Mouse (Mus musculus): ENCODE data around the gene Myo18a. TPM values are rescaled to one million over a fixed set of nuclear protein-coding genes. Genes with fewer than 3 reads are reported as not detected.

Myo18a gene
- polyA plus RNA-seq, 1 experiment from 2014 or later = 35.1 TPM

DNA sequence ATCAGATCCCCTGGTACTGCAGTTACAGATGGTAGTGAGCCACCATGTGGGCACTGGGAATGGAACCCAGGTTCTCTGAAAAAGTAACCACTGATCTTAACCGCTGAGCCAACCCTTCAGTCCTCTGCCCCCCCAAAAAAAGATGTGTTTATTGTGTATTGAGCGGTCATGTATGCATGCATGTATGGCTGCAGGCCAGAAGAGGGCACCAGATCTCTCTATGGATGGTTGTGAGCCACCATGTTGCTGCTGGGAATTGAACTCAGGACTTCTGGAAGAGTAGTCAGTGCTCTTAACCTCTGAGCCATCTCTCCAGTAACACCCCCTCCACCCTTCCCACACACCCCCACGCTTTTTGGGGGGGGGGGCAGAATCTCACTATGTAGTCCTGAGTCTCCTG lies 72.1 kb downstream of the Myo18a start:
- H3K4me3 ChIP-seq (ENCODE audit: low read length) = no peak overlapping the region
- H3K36me3 ChIP-seq (ENCODE audit: control insufficient read depth, insufficient read depth, low read length) = peaks cover 15% of the 10 kb centered on the region
- H3K9me3 ChIP-seq (ENCODE audit: control insufficient read depth, low read length) = no peaks in the 10 kb centered on the region
- no peaks in the 10 kb centered on the region for H3K4me1 ChIP-seq (ENCODE audit: control insufficient read depth, insufficient read depth, low read depth, low read length)
- ATAC-seq = no peak
- H3K4me2 ChIP-seq (ENCODE audit: low read length) = no peak overlapping the region
- H3K9ac ChIP-seq (ENCODE audit: low read depth, low read length) = no peak overlapping the region
- no peak overlapping the region for H3K27ac ChIP-seq (ENCODE audit: low read depth, low read length)
- WGBS = 86% methylated on average over 3 of the region's 3 CpGs
- no peaks in the 10 kb centered on the region for H3K27me3 ChIP-seq (replicated peaks; ENCODE audit: control insufficient read depth, insufficient read depth, low read length)

DNA sequence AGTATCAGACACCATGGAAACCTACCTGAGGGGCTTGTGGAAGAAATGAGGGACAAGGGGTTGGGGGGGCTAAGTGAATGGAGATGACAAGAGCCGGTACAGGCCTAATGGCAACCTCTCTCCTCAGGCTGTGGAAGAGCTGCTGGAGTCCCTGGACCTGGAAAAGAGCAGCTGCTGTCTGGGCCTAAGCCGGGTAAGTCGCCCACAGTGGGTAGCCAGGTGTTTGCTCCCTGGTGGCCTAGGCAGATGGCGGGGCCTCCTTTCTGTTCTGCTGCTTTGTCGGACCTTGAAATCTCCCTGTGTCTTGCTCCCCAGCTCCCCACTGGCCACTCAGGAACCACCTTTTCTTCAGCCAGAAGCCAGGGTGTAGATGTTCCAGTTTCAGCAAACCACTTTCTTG lies 73.2 kb downstream of the Myo18a start:
- Histone ChIP-seq H3K27ac (ENCODE audit: low read depth, low read length) (no peak overlapping the region), H3K27me3 (replicated peaks; ENCODE audit: control insufficient read depth, insufficient read depth, low read length) (no peaks in the 10 kb centered on the region), H3K9me3 (ENCODE audit: control insufficient read depth, low read length) (no peaks in the 10 kb centered on the region), H3K4me3 (ENCODE audit: low read length) (no peak overlapping the region), H3K9ac (ENCODE audit: low read depth, low read length) (no peak overlapping the region), H3K4me2 (ENCODE audit: low read length) (no peak overlapping the region), H3K4me1 (ENCODE audit: control insufficient read depth, insufficient read depth, low read depth, low read length) (peaks cover 6% of the 10 kb centered on the region; the same call in 1 of the 2 replicates), H3K36me3 (ENCODE audit: control insufficient read depth, insufficient read depth, low read length) (peaks cover 16% of the 10 kb centered on the region)
- WGBS = 48% methylated on average over 5 of the region's 5 CpGs
- ATAC-seq = no peak

DNA sequence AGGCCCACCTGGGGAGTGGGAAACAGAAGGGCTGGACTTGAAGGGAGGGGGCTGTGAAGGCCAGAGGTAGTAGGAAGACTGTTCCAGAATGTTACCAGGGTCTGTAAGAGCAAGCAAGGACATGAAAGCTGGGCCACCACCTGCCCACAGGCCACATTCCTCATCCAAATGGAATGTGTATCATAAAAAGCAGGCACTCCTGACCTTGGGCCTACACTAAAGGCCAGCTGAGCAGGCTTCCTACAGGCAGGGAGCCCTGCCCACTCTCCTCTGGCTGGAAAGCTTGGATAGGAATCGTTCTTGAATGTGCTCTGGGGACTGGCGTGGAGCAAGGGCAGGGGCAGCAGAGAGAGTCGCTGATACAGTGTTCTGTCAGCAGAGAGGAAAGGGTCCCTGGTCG lies 73.7 kb downstream of the Myo18a start:
- H3K36me3 ChIP-seq (ENCODE audit: control insufficient read depth, insufficient read depth, low read length) = peaks cover 18% of the 10 kb centered on the region

DNA sequence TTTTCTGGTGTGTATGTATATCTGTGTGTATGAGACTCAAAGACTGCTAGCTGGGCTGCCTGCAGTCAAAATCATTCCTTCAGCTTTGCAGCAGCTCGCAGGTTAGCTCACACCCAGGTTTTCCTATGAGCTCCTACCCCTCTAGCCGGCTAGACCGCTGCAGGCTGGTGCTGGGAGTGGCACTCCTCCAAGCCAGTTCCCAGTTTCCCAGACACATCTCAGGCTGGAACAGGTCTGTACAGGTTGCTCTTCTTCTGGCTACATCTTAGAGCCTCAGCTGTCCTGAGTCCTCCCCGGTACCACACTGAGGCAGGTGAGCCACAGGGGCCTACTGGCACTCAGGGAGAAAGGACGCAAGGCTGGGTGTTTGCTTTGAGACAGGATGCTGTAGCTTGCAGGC lies 74.8 kb downstream of the Myo18a start:
- Histone ChIP-seq H3K27me3 (replicated peaks; ENCODE audit: control insufficient read depth, insufficient read depth, low read length) (no peaks in the 10 kb centered on the region), H3K4me3 (ENCODE audit: low read length) (no peak overlapping the region), H3K4me1 (ENCODE audit: control insufficient read depth, insufficient read depth, low read depth, low read length) (peaks cover 6% of the 10 kb centered on the region; the same call in 1 of the 2 replicates), H3K9ac (ENCODE audit: low read depth, low read length) (no peak overlapping the region), H3K4me2 (ENCODE audit: low read length) (no peak overlapping the region), H3K27ac (ENCODE audit: low read depth, low read length) (no peak overlapping the region), H3K36me3 (ENCODE audit: control insufficient read depth, insufficient read depth, low read length) (peaks cover 17% of the 10 kb centered on the region), H3K9me3 (ENCODE audit: control insufficient read depth, low read length) (no peaks in the 10 kb centered on the region)
- ATAC-seq = no peak
- WGBS = 83% methylated on average over 5 of the region's 5 CpGs

More for the DNA sequence above, 73.7 kb downstream of the Myo18a start:
- Histone ChIP-seq H3K4me2 (ENCODE audit: low read length) (no peak overlapping the region), H3K9me3 (ENCODE audit: control insufficient read depth, low read length) (no peaks in the 10 kb centered on the region), H3K4me3 (ENCODE audit: low read length) (no peak overlapping the region), H3K9ac (ENCODE audit: low read depth, low read length) (no peak overlapping the region), H3K27me3 (replicated peaks; ENCODE audit: control insufficient read depth, insufficient read depth, low read length) (no peaks in the 10 kb centered on the region), H3K27ac (ENCODE audit: low read depth, low read length) (no peak overlapping the region), H3K4me1 (ENCODE audit: control insufficient read depth, insufficient read depth, low read depth, low read length) (peaks cover 6% of the 10 kb centered on the region; the same call in 1 of the 2 replicates)
- ATAC-seq = no peak
- 62% methylated on average over 4 of the region's 4 CpGs for WGBS

DNA sequence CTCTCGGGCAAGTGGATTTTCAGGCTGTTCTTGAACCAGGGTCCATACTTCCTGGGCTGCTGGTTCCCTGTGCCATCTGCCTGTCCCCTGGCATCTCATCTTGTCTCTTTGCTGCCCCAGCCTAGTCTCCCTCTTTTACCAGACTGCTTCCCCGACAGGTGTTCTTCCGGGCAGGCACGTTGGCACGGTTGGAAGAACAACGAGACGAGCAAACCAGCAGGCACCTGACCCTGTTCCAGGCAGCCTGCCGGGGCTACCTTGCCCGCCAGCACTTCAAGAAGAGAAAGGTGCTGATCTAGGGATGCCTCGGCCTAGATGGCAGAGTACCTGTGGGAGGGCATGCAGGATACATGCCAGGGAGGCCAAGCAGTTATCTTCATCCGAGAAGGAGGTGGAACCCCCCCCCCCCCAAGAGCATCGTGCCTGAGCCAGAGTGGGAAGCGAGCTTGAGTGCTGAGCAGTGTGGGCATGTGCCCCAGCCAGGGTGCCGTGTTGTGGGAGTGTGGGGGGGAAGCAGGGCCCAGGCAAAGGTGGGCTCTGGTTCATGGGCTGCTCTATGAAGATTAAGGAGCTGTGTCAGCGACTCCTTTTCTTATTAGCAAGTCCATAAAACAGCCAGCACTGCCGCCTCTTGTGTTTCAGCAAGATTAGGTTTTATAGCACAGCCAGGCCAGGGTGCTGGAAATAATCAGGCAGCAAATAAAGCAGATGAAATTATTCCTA lies 77.6 kb downstream of the Myo18a start:
- no peak overlapping the region for H3K4me2 ChIP-seq (ENCODE audit: low read length)
- no peak for ATAC-seq
- H3K9ac ChIP-seq (ENCODE audit: low read depth, low read length) = no peak overlapping the region; the same call in 1 of the 2 replicates
- WGBS = 75% methylated on average over 16 of the region's 16 CpGs
- peak overlapping the region; percentile 46 for H3K27ac ChIP-seq (ENCODE audit: low read depth, low read length)
- peaks cover 6% of the 10 kb centered on the region; the same call in 1 of the 2 replicates for H3K4me1 ChIP-seq (ENCODE audit: control insufficient read depth, insufficient read depth, low read depth, low read length)
- no peak overlapping the region for H3K4me3 ChIP-seq (ENCODE audit: low read length)
- H3K27me3 ChIP-seq (replicated peaks; ENCODE audit: control insufficient read depth, insufficient read depth, low read length) = no peaks in the 10 kb centered on the region
- peaks cover 22% of the 10 kb centered on the region for H3K36me3 ChIP-seq (ENCODE audit: control insufficient read depth, insufficient read depth, low read length)
- H3K9me3 ChIP-seq (ENCODE audit: control insufficient read depth, low read length) = no peaks in the 10 kb centered on the region

DNA sequence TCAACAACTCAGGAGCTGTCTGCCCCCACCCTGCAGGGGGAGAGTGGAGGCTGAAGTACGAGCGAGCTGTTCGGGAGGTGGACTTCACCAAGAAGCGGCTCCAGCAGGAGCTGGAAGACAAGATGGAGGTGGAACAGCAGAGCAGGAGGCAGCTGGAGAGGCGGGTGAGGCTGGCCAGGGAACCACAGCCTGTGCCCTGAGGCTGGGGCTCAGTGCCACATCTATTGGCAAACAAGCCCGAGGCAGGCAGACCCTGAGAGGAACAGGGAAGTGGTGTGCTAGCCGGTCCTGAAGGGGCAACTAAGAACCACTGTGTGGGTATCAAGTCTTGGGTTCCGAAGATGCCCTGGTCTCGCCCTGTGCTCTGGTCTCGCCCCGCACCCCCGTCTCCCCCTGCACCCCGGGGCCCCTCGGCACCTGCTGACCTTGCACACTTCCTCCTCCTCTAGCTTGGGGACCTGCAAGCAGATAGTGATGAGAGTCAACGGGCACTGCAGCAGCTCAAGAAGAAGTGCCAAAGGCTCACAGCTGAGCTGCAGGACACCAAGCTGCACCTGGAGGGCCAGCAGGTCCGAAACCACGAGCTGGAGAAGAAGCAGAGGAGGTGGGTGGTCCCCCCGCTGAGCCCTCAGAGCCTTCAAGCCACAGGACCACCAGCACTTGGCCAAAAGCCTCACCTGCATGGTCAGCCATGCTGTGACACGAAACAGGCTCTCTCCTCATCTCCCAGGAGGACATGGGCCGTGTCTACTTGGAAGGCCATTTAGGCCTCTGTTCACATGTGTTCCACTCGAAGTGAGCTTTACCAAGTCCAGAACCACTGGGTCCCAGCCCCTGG lies 80.2 kb downstream of the Myo18a start:
- ATAC-seq = no peak
- Histone ChIP-seq H3K9me3 (ENCODE audit: control insufficient read depth, low read length) (no peaks in the 10 kb centered on the region), H3K36me3 (ENCODE audit: control insufficient read depth, insufficient read depth, low read length) (peaks cover 21% of the 10 kb centered on the region), H3K9ac (ENCODE audit: low read depth, low read length) (no peak overlapping the region), H3K4me3 (ENCODE audit: low read length) (no peak overlapping the region), H3K27ac (ENCODE audit: low read depth, low read length) (no peak overlapping the region; the same call in 1 of the 2 replicates), H3K4me1 (ENCODE audit: control insufficient read depth, insufficient read depth, low read depth, low read length) (peaks cover 15% of the 10 kb centered on the region), H3K4me2 (ENCODE audit: low read length) (no peak overlapping the region), H3K27me3 (replicated peaks; ENCODE audit: control insufficient read depth, insufficient read depth, low read length) (no peaks in the 10 kb centered on the region)
- 81% methylated on average over 21 of the region's 21 CpGs for WGBS

DNA sequence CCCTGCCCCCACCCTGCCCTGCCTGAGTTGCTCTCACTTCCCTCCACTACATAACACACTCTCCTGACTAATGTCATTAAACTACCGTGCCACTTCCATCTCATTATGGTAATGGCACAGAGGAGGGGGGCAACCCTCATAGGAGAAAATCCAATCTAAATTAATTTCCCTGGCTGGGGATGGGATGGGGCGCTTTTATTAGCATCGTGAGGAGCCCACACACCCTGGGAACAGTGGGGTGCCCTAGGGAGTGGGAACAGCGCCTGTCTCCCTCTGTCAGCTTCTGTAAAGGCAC lies 80.8 kb downstream of the Myo18a start:
- WGBS = 26% methylated on average over 4 of the region's 4 CpGs
- H3K27ac ChIP-seq (ENCODE audit: low read depth, low read length) = peak overlapping the region; percentile 19; the same call in 1 of the 2 replicates
- no peaks in the 10 kb centered on the region for H3K9me3 ChIP-seq (ENCODE audit: control insufficient read depth, low read length)
- no peak overlapping the region for H3K4me2 ChIP-seq (ENCODE audit: low read length)
- H3K9ac ChIP-seq (ENCODE audit: low read depth, low read length) = no peak overlapping the region
- no peak overlapping the region for H3K4me3 ChIP-seq (ENCODE audit: low read length)
- peaks cover 21% of the 10 kb centered on the region for H3K36me3 ChIP-seq (ENCODE audit: control insufficient read depth, insufficient read depth, low read length)
- H3K27me3 ChIP-seq (replicated peaks; ENCODE audit: control insufficient read depth, insufficient read depth, low read length) = no peaks in the 10 kb centered on the region
- peaks cover 20% of the 10 kb centered on the region for H3K4me1 ChIP-seq (ENCODE audit: control insufficient read depth, insufficient read depth, low read depth, low read length)
- ATAC-seq = peak; percentile 31; the same call in 1 of the 2 replicates

DNA sequence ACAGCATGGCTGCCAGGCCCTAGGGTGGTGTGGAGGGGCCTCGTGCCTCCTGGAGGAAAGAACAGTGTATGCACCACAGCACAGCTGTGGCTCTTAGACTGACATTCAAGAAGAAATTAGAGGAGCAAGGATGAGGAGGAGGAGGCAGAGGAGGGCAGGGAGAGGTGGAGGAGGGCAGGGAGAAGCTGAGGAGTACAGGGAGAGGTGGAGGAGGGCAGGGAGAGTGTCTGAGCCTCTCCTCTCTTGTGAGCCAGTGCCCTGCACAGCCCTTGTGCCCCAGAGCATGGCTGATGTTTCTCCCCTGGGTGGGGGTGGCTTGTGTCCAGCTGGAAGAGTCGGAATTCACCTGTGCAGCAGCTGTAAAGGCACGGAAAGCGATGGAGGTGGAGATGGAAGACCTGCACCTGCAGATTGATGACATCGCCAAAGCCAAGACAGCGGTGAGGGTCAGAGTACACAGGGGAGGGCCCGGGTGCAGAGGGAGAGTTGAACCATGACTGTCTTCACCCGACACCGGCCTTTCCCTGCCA lies 84.6 kb downstream of the Myo18a start:
- 48% methylated on average over 9 of the region's 9 CpGs for WGBS
- Histone ChIP-seq H3K27ac (ENCODE audit: low read depth, low read length) (peak overlapping the region; percentile 1), H3K4me3 (ENCODE audit: low read length) (no peak overlapping the region), H3K9me3 (ENCODE audit: control insufficient read depth, low read length) (no peaks in the 10 kb centered on the region), H3K36me3 (ENCODE audit: control insufficient read depth, insufficient read depth, low read length) (peaks cover 18% of the 10 kb centered on the region), H3K4me2 (ENCODE audit: low read length) (no peak overlapping the region), H3K9ac (ENCODE audit: low read depth, low read length) (0 out of 2 replicates have a peak overlapping the region, but pooled peaks have one; percentile 1), H3K4me1 (ENCODE audit: control insufficient read depth, insufficient read depth, low read depth, low read length) (peaks cover 46% of the 10 kb centered on the region), H3K27me3 (replicated peaks; ENCODE audit: control insufficient read depth, insufficient read depth, low read length) (no peaks in the 10 kb centered on the region)
- ATAC-seq = no peak

DNA sequence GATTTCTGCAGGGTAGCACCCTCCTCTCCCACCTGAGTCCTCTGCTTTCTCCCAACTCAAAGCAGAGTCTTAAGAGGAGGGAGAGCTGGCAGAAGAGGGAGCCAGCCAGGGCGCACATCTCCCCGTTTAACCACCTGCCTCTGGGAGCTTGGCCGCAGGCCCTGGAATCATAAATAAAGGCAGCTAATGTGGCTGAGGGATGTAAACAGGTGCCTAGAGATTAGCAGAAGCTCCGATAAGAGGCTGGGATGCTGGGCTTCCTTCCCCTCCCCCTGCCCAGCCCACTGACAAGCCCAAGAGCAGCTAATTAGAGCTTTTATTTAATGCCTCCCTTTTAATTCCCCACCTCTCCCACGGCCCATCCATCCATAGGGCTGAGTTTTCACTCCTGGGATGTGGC lies 85.1 kb downstream of the Myo18a start:
- H3K36me3 ChIP-seq (ENCODE audit: control insufficient read depth, insufficient read depth, low read length) = peaks cover 16% of the 10 kb centered on the region
- 15% methylated on average over 5 of the region's 5 CpGs for WGBS
- peak overlapping the region; percentile 29; the same call in 1 of the 2 replicates for H3K27ac ChIP-seq (ENCODE audit: low read depth, low read length)
- H3K9me3 ChIP-seq (ENCODE audit: control insufficient read depth, low read length) = no peaks in the 10 kb centered on the region
- ATAC-seq = no peak
- no peaks in the 10 kb centered on the region for H3K27me3 ChIP-seq (replicated peaks; ENCODE audit: control insufficient read depth, insufficient read depth, low read length)
- no peak overlapping the region for H3K4me3 ChIP-seq (ENCODE audit: low read length)
- H3K4me2 ChIP-seq (ENCODE audit: low read length) = no peak overlapping the region
- no peak overlapping the region for H3K9ac ChIP-seq (ENCODE audit: low read depth, low read length)
- H3K4me1 ChIP-seq (ENCODE audit: control insufficient read depth, insufficient read depth, low read depth, low read length) = peaks cover 46% of the 10 kb centered on the region
